Mouse (Mus musculus) hindbrain, postnatal 0 days (tissue): ENCODE measurements around the gene Olfr1324. TPM values are rescaled to one million over a fixed set of nuclear protein-coding genes. Genes with fewer than 3 reads are reported as not detected.
"Not testable (repeated sequence)": the region's sequence is repeated elsewhere in the genome, so short reads cannot be mapped to it uniquely, and the experiment has no call there.

Source experiments
- ATAC-seq: fragments of 200-750 bp; cut with Nextera tagmentation; 2 replicates; pipeline ENCODE4 v1.8.0; 2017; ENCODE audit warnings: mild to moderate bottlenecking, moderate TSS enrichment, moderate library complexity
- DNase-seq: peaks from one replicate; pipeline ENCODE4 v3.0.0-alpha.2; 2015; ENCODE audit warnings: low spot score
- H3K27ac ChIP-seq: fragments of 300-500 bp; sonication (generic); 2 replicates; pipeline ENCODE4 v1.5.1; 2014; ENCODE audit warnings: mild to moderate bottlenecking
- H3K27me3 ChIP-seq: fragments of 300-500 bp; sonication (generic); 2 replicates; pipeline ENCODE4 v1.6.1; 2014; ENCODE audit warnings: low read length, mixed read lengths; ENCODE audit not compliant: insufficient read depth
- H3K36me3 ChIP-seq: fragments of 300-500 bp; sonication (generic); 2 replicates; pipeline ENCODE4 v1.6.1; 2014; ENCODE audit warnings: low read length, mixed read lengths; ENCODE audit not compliant: insufficient read depth
- H3K4me1 ChIP-seq: fragments of 300-500 bp; sonication (generic); 2 replicates; pipeline ENCODE4 v1.6.1; 2014; ENCODE audit warnings: antibody characterized with exemption, low read length, mixed read lengths; ENCODE audit not compliant: insufficient read depth
- H3K4me2 ChIP-seq: fragments of 300-500 bp; sonication (generic); 2 replicates; pipeline ENCODE4 v1.6.1; 2014; ENCODE audit warnings: low read depth, mild to moderate bottlenecking, low read length, moderate library complexity, mixed read lengths
- H3K4me3 ChIP-seq: fragments of 300-500 bp; sonication (generic); 2 replicates; pipeline ENCODE4 v1.5.1; 2014; ENCODE audit warnings: low read length
- H3K9ac ChIP-seq: fragments of 300-500 bp; sonication (generic); replicated peaks from 2 replicates; pipeline ENCODE4 v1.6.1; 2014; ENCODE audit warnings: mild to moderate bottlenecking, low read length, moderate library complexity, mixed read lengths
- H3K9me3 ChIP-seq: fragments of 300-500 bp; sonication (generic); 2 replicates; pipeline ENCODE4 v1.6.1; 2016; ENCODE audit warnings: low read length, mixed read lengths
- CTCF ChIP-seq: IDR thresholded peaks from 2 replicates; pipeline ENCODE4 v1.5.1; 2016; ENCODE audit warnings: antibody characterized with exemption, control low read depth, low read depth
- WGBS: fragments of 180-500 bp; shearing (Covaris S2); extraction: QIAGEN DNeasy Blood & Tissue Kit; methylation state at CpG from one replicate; pipeline ENCODE4 v1.1.7; 2014; 5-methylcytosine and 5-hydroxymethylcytosine counted together
- polyA plus RNA-seq: library from polyadenylated mRNA; unstranded; fragments of >200 nt; fragmentation: Nextera tagmentation; extraction: Ambion mirVana; gene quantifications from 2 replicates; pipeline ENCODE4 v1.2.1, GENCODE M21; 2015
- total RNA-seq: library from RNA; depleted of rRNA; stranded (reverse); fragments of >200 nt; gene quantifications from 2 replicates; pipeline ENCODE4 v1.2.3, GENCODE M21; 2014; rRNA removed

Olfr1324 gene
- total RNA-seq (not detected in 2 replicates), polyA plus RNA-seq (not detected in 2 replicates)

GRCm38 (mm10) chrX:50428398-50428797 is at the start of gene Olfr1324:
Olfr1324 (minus strand) TSS chrX:50428498.
- DNase-seq: no peak
- Histone ChIP-seq H3K9ac (no peak within 1 kb of the TSS), H3K9me3 (no peaks in the 10 kb centered on the region), H3K4me2 (no peak within 1 kb of the TSS), H3K27ac (no peak within 1 kb of the TSS), H3K4me3 (no peak within 1 kb of the TSS), H3K27me3 (no peaks in the 10 kb centered on the region), H3K36me3 (no peaks in the 10 kb centered on the region), H3K4me1 (no peaks in the 10 kb centered on the region)
- no peak for ATAC-seq
- no peak for TF ChIP-seq CTCF
- WGBS: 90% methylated on average over 1 of the region's 1 CpGs

DNA sequence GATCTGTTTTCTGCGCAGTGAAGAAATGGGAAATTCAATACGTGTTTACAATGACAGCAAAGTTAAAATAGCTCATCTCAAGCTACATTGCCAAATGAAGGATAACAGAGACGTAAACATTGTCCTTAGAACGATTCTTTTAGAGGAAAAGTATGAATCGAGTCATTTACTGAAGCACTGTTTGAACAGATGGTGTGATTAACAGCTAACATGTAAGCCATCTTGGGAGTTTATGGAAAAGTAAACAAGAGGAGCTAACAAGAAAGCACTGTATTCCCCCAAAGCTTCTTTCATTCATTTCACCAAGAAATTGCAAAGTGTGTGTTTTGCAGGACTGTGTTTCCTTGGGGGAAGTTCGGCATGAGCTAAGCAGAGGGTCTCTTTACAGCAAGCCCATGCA is 42.0 kb upstream of the Olfr1324 start:
- not testable (repeated sequence) for H3K36me3 ChIP-seq, H3K27me3 ChIP-seq, ATAC-seq, H3K27ac ChIP-seq, H3K4me3 ChIP-seq, H3K9me3 ChIP-seq, H3K9ac ChIP-seq, H3K4me2 ChIP-seq, DNase-seq, H3K4me1 ChIP-seq
- WGBS: 76% methylated on average over 6 of the region's 6 CpGs

GRCm38 (mm10) chrX:50456136-50456535 is 27.8 kb upstream of the Olfr1324 start:
- no peak for DNase-seq
- no peaks in the 10 kb centered on the region for H3K4me1 ChIP-seq
- no peak overlapping the region for H3K9ac ChIP-seq
- no peak overlapping the region for H3K4me2 ChIP-seq
- ATAC-seq: no peak
- no peak overlapping the region for H3K4me3 ChIP-seq
- no peaks in the 10 kb centered on the region for H3K27me3 ChIP-seq
- no peaks in the 10 kb centered on the region for H3K36me3 ChIP-seq
- H3K27ac ChIP-seq: no peak overlapping the region
- no peaks in the 10 kb centered on the region for H3K9me3 ChIP-seq
- no peak for TF ChIP-seq CTCF
- 29% methylated on average over 1 of the region's 1 CpGs for WGBS

DNA sequence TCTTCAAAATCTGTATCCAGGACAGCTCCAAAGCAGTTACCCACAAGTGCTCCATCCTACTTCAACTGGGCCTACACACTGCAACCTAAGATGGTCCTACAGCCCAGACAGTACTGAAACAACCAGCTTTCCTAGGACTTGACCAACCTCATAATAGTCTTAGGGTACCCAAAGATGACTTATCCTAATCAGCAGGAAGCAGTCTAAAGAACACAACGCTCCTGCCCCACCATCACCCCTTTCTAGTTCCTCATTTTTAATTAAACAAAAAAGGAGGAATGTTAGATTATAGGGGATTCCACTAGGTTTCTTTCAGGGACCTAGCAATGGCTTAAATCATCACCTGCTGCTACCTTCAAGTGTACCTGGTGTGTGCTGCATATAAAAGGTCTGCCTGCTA is 15.1 kb upstream of the Olfr1324 start:
- DNase-seq (no peak), ATAC-seq (no peak)
- H3K4me2 ChIP-seq: no peak overlapping the region
- no peak overlapping the region for H3K27ac ChIP-seq
- no peaks in the 10 kb centered on the region for H3K4me1 ChIP-seq
- WGBS: 88% methylated on average over 1 of the region's 1 CpGs
- H3K9me3 ChIP-seq: no peaks in the 10 kb centered on the region
- no peak for TF ChIP-seq CTCF
- no peak overlapping the region for H3K9ac ChIP-seq
- no peaks in the 10 kb centered on the region for H3K27me3 ChIP-seq
- no peaks in the 10 kb centered on the region for H3K36me3 ChIP-seq
- H3K4me3 ChIP-seq: no peak overlapping the region

DNA sequence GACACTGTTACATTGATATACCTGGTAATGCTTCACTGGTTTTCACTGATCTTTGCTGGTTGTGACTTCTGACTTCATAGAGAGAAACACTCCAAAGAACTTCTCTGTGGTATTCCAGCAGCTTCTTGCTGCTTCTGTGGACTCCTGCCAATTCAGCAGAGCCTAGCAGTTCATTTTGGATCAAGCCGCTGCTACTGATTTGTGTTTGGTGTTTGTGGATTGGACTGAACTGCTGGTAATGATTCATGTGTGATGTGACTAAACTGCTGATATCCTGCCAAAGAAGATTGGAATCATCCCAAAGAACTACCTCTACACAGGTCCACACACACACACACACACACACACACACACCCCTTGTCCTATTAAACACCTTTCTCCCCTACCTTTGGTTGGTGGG is 14.4 kb upstream of the Olfr1324 start:
- Histone ChIP-seq H3K9me3 (no peaks in the 10 kb centered on the region), H3K27ac (no peak overlapping the region), H3K27me3 (no peaks in the 10 kb centered on the region), H3K4me3 (no peak overlapping the region), H3K9ac (no peak overlapping the region), H3K36me3 (no peaks in the 10 kb centered on the region), H3K4me2 (no peak overlapping the region), H3K4me1 (no peaks in the 10 kb centered on the region)
- ATAC-seq (no peak; the same call in 1 of the 2 replicates), DNase-seq (peak; percentile 31)
- TF ChIP-seq CTCF: no peak
- WGBS: 82% methylated on average over 1 of the region's 1 CpGs

DNA sequence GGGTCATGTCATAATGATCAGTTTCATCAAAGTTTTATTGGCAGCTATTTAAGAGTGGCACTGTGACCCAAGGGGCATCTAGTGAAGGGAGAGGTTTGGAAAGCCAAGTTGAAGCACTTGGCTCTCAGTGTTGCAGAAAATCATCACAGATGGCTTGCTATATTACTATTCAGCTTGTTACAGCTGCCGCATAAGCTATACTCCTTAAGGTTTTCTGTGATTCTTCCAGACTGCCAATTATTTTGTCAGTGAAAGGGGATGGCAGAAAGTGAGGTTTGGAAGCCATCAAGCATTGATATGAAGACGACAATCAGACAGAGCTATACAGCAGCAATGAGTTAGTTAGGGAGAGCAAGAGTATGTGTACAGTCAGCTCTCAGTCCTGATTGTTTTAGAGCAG is 4.2 kb upstream of the Olfr1324 start:
- DNase-seq (no peak), ATAC-seq (no peak)

DNA sequence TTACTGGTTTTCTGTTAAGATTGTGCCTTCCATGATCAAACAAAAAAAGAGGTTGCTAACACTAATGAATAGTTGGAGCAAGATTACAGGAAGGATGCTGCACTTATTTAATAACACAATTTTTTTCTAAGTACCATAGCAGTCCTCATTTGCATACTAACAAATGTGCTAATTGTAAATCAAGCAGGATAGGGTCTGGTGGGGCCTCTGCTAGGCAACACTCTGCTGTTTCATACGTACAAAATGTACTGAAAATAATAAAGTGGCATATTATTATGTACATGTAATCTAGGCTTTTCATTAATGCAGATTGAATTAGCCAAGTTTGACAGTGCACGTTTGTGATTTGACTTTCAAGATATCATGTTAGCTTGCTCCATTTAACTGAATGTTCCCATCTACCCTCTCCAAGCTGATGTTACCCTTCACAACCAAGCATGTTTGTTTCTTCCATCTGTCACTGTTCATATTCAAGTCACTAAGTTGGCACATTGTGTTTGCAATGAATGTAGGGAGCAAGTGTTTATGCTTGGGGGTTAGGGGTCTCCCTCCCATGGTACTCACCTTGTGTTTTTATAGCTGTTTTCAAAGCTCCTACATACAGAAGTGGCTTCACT is 478 bp downstream of the Olfr1324 start:
- 42% methylated on average over 2 of the region's 2 CpGs for WGBS
- no peaks in the 10 kb centered on the region for H3K36me3 ChIP-seq
- no peak for TF ChIP-seq CTCF
- no peak overlapping the region for H3K27ac ChIP-seq
- no peak overlapping the region for H3K4me2 ChIP-seq
- DNase-seq: no peak
- no peak overlapping the region for H3K9ac ChIP-seq
- no peaks in the 10 kb centered on the region for H3K27me3 ChIP-seq
- ATAC-seq: no peak
- H3K4me1 ChIP-seq: no peaks in the 10 kb centered on the region
- no peak overlapping the region for H3K4me3 ChIP-seq
- H3K9me3 ChIP-seq: no peaks in the 10 kb centered on the region

More for the DNA sequence above, 4.2 kb upstream of the Olfr1324 start:
- H3K27ac ChIP-seq: no peak overlapping the region
- no peak overlapping the region for H3K4me2 ChIP-seq
- H3K9me3 ChIP-seq: no peaks in the 10 kb centered on the region
- no peak overlapping the region for H3K9ac ChIP-seq
- WGBS: 72% methylated on average over 2 of the region's 2 CpGs
- no peaks in the 10 kb centered on the region for H3K4me1 ChIP-seq
- H3K36me3 ChIP-seq: no peaks in the 10 kb centered on the region
- H3K27me3 ChIP-seq: no peaks in the 10 kb centered on the region
- no peak overlapping the region for H3K4me3 ChIP-seq
- TF ChIP-seq CTCF: no peak
